Mouse (Mus musculus) regulatory T cell (primary cell): ENCODE data around the gene Upk1a.

ENCODE experiments used
- in situ Hi-C: fragments of 300-600 bp; cut with MboI, MseI; formaldehyde crosslinking; loops from one replicate; pipeline ENCODE4 v1.15.1; 2025; ENCODE audit warnings: high pct_unique_total_duplicates

The Upk1a gene

DNA sequence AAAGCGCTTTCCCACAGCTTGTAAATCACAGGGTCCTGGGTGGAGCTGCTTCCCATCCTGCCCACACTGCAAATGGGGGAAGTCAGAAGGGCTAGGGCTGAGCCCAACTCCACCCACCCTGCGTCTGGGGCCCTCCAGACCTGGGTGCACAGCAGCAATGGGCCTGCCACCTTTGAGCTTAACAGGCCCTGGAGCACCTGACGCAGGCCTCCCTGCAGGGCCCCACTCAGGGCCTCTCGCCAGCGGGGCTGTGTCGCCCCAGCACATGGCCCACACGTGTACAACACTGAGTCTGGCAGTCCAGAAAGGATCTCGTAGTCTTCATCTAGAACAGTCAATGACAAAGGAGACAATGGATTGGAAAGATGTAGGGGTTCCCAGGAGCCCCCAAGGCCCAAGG, 32.7 kb downstream of the Upk1a start:
- in situ Hi-C loops, result no loop called here

DNA sequence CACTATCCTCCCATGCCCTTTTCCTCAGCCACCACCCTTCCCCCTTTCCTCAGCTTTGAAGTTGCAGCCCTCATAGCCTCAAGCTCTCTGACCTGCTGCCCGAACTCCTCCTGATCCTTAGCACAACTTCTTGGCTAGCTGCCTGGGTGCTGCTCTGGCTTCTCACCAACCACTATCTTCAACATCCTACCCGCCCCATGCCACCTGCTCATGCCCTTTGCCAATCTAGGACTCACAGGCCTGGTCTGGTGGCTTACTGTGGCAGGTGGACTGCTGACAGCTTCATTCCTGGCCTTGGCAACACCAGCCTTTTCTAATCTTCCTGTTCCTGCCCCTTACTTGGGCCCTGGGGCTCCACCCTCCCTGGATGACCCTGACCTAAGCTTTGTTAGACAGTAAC, 39.7 kb downstream of the Upk1a start:
- in situ Hi-C loops, result no loop called here

DNA sequence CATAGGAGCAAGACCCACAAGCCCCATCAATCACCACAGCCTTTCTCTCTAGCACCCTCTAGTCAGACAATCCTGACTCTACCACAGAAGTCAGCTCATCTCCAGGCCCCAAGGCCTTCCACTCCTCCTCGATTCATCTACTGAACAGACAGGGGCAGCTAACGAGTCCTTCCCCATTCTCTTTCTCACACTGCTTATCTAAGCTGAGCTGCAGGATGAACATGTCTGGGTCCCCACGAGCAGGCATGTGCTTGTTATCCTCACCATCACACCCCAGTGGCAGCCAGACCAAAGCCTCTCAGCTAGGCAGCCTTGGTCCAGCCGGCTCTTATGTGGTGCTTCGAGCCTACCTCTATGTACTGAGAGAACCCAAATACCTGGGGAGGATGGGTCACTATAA, 40.3 kb downstream of the Upk1a start:
- in situ Hi-C loops, result no loop called here

DNA sequence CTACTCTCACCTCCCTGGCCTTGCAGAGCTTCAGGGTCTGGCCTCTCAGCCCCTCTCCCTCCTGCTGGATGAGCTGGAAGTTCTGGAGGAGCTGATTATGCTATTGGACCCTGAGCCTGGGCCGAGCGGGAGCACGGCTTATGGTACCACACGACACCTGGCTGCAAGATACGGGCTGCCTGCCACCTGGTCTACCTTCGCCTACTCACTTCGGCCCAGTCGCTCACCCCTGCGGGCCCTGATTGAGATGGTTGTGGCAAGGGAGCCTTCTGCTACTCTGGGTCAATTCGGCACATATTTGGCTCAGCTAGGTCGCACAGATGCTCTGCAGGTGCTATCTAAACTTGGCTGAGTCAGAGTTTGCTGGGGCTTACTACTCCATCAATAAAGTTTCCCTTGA, 45.1 kb downstream of the Upk1a start:
- in situ Hi-C loops, result no loop called here

DNA sequence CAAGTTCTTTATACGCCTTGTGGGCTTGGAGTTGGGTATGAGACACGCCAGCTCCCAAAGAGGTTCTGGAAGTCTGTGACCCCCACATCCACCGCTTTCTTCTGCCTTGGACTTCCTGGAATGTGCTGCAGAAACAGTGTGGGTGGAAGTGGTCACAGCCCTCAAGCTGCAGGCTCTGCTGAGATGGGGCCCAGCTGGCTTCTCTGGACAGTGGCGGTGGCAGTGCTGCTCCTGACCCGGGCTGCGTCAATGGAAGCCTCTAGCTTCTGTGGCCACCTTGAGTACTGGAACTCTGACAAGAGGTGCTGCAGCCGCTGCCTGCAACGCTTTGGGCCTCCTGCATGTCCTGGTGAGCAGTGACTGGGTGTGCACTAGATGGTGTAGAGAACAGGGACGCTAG, 46.6 kb downstream of the Upk1a start:
- in situ Hi-C loops, result no loop called here

DNA sequence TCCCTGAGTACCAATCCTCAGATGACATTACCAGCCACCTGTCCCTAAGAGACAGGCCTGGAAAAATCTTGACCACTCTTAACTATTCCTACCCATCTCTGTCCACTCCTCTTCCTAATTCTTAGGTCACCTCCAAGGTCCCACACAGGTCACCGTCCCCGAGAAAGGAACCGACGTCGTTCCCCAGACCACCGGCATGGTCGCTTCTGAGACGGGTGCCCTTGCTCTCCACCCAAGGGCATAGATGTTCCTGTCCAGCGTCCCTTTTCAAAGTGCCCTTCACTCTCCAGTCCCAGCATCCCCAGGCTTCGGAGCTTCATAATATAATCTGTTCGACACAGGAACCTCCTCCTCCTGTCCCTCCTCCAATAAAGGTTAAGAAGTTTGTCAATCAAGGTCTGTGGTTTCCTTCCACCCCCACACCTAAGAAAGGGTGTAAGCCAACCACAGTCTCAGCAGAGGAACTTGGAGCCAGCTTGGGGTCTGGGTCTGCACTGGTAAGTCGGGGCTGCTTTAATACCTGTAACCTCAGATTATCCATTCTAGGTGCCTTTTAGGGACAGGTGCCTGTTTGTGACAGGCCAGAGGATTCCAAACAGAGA, 47.6 kb downstream of the Upk1a start, which contains the start of gene Igflr1:
Gene Igflr1, plus strand, starts transcription at position 458 of the 602 bp plus-strand sequence.
- in situ Hi-C loops, result no loop called here

DNA sequence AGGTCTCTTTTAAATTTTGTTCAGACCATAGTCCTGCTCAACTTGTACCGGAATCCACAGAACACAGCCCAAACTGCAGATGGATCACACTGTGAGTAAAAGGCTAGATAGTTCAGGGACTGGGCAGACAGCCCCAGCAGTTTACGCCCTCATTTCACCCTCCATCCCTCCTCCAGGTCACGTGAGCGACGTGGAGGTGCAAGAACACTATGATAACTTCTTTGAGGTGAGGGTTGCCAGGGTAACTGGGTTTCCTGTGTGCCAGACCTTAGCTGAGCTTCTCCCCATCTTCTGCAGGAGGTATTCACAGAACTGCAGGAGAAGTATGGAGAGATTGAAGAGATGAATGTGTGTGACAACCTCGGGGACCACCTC, 48.8 kb downstream of the Upk1a start:
- in situ Hi-C loops, result no loop called here

DNA sequence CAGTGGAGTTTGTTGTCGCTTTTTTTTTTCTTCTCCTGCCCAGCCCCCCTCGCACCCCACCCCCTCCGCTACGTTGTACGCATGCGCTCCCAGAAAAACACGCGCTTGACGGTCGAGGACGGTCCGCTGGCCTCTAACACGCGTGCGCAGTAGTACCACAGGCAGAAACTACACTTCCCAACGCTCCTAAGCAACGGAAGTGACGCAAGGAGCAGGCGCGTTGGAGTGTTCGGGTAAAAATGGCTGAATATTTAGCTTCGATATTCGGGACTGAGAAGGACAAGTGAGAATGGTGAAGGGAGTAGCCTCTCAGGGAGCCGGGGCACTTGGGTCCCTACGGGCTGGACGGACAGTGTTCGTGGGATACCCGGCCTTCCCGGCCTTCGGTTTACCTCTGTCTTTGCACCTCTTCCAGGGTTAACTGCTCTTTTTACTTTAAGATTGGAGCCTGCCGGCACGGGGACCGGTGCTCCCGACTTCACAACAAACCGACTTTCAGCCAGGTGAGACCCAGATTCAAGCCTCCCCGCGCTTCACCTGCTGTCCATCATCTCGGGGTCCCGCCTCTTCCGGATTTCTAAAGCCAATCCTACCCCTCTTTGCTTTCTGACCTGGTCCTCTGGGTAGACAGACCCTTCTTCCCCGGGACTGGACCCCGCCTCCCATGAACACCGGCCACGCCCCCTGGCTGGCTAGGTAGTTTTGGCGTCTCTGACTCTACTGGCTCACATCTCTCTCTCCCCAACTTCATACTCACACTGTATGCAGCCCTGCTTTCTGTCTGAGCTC, 49.3 kb downstream of the Upk1a start, which contains the start of the genes U2af1l4, Gm49396 and Psenen:
Gene U2af1l4, plus strand, starts transcription at position 185 of the 789 bp plus-strand sequence.
Gene Gm49396, plus strand, starts transcription at position 228 of the 789 bp plus-strand sequence.
Gene Psenen, minus strand, starts transcription at position 511 of the 789 bp plus-strand sequence.
- in situ Hi-C loops, result no loop called here

DNA sequence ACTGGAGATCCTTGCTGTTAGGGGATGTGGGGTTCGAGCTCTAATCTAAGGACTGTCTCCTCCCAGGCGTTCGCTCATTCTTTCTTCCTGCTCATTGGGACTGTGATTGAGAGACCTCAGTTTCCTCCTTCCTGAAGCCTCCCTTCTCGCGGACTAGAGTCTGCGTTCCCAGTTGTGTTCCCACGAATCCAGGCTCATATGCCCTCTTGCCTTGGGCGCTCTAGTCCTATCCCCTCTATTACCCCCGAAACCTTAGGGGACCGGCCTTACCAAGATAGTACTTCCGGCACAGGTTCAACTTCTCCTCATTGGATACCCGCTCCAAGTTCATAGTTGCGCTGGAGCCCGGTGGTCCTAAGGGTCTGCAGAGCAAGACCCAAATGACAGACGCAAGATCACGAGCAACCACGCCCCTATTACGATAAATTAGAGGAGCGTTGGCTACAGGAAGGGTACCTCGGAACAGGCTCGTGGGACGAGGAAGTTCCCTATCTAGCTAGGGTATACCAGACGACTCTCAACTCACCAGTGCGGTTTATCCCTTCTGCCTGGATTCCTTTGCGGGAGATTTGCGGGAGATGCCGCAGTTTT, 50.0 kb downstream of the Upk1a start:
- in situ Hi-C loops, result no loop called here

DNA sequence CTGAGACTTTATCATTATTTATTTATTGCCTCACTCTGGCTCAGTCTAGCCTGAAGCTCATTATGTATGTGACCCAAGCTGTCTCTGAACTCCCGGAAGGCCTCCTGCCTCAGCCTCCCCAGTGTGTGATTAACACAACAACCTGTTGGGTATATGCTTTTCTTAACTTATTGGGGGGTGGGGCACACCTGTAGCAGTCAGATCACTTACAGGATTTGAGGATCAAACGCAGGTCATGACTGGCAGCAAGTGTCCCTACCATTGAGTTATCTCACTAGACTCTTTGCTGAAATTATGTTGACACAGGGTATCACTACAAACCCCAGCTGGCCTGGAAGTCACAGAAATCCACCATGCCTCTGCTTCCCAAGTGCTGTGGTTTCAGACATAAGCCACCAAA, 52.4 kb downstream of the Upk1a start:
- in situ Hi-C loops, result no loop called here

DNA sequence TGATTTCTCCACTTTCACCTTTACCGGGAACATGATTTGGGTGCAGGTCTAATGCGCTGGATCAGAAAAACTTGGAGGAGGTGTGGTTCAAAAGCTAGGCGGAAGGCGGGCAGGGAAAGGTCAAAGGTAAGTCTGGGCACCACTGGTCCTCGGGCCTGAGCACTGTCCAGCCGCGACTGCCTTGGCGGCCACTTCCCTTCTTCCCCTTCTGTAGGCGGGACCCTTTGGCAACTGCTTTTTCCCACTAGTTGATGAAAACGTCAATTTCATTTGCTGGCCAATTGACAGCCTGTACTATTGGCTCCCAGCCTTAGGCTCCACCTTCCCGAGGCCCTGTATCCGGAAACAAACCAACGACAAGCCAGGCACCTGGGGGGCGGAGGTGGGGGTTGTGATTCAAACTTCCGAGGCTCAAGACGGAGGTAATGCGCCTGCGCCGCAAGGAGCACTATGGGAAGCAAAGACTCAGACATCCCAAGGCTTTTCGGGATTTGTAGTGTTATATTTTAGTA, 53.1 kb downstream of the Upk1a start, which contains the start of gene Lin37:
Gene Lin37, minus strand, starts transcription at position 396 of the 512 bp plus-strand sequence.
- in situ Hi-C loops, result no loop called here

DNA sequence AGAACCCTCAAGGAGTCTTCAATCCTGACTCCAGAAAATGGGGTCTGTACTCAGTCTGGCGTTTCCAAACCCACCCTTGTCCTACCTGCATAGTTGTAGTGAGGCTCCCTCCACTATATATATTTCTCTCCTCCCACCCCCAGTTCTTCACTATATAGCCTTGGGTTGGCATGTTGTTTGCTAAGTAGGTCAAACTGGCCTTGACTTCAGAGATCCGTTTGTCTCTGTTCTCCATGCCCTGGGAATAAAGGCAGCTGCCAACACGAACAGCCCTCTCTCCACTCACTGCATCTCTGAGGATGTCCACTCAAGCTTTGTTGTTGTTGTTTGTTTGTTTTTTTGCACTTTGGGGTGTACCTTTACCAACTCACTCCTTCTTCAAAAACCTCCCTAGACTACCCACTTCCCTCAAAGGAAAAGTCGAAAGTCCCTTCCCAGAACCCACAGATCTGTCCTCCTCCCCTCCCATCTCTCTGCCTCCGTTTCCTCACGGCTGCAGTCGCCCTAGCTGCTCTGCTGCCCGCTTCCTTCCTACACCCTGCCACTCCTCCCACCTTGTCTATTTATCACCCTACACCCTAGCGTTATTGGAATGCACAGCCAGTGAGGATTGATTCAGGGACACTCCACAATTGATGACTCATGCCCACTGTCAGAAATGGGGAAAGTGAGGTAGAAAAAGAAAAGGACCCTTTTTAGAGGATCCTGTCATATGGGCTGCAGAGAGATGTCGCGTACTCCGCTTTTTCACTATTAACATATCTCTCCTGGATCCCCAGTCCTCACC, 53.8 kb downstream of the Upk1a start:
- in situ Hi-C loops, result no loop called here

DNA sequence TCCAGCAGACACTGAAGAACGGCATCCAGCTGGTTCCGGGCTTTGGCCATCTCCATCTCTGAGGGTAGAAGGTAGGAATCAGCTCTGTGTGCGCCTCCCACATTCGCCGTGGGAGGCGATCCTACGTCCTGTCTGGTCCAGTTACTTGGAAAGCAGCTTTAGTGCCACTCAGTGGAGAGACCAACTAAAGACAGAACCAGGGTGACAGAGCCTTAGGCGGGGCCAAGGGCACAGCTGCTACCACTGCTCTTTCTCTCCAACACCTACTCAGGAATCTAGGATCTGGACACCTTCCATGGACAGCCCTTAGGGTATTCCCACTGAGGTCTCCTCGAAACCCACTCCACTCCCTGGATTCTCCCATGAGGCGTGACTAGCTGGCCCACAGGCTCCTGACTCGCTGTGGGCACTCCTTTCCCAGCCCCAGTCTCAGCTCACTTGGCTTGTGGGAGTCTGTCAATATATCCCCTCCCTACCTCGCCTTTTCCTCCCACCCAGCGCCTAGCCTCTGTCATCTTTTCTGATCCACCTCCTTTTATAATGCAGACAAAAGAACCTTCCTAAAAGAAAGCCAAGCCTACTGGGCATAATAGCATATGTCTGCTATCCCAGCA, 54.6 kb downstream of the Upk1a start:
- in situ Hi-C loops, result no loop called here

DNA sequence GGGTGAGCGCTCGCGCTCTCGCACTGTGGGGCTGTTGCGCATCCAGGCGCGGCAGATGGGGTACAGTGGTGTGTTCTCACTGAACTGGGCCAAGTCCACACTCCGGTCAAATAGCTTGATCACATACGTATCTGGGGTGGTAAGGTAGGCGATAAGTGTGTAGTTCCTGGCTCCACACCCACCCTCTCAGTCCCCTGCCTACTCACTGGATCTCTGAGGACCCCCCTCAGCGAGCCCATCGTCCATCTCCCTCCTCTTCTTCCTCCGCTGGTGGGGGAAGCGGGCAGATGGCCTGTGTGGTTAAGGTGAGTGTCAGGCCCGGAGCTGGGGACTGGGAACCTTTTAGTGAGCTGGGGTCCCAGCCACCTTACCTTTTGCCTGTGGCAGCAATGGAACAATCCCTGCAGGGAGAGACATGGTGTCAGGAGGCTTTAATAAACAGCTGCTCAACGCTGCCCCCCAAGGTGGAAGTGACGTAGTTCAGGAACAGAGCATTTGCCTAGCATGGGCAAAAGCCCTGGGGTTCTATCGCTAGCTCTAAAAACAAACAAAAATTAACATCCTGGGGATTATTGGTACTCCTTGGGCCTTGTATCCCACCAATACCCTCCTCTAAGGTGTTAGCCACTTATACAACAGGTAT, 55.6 kb downstream of the Upk1a start:
- in situ Hi-C loops, result no loop called here

DNA sequence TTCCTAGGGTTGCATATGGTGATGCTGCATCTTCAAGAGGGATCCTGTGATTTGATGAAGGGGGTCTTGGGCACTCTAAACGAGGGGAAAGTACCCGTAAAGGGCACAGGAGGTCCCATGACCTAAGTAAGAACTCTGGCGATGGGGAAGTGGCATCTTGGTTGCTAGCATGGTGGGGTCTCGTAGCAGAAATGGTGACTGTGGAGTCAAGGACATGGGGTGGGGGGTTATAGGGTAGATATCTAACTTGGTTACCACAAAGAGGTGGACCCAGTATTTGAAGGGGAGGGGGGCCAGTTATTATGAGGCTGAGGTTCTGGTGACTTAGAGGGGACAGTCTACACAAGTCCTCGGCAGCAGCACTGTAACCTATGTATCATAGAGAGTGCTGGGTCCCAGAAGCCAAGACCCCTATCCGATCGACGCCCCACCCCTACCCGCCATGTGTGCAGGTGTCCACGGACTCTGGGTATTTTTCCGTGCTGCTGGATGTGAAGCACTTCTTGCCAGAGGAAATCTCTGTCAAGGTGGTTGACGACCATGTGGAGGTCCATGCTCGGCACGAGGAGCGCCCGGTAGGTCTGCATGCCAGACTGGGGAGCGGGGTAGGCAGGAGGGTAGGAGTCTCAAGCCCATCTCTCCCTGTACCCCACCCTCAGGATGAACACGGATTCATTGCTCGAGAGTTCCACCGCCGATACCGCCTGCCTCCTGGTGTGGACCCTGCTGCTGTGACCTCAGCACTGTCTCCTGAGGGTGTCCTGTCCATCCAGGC, 58.6 kb downstream of the Upk1a start:
- in situ Hi-C loops, result no loop called here
